Mouse (Mus musculus) monocyte, adult 59 days (primary cell): ENCODE data around the gene Inppl1. TPM values are rescaled to one million over a fixed set of nuclear protein-coding genes. Genes with fewer than 3 reads are reported as not detected.

Experiments used
- total RNA-seq, 2 experiments: library from RNA; stranded (reverse); gene quantifications; one replicate each; pipeline ENCODE4 v1.2.4; 2023

The Inppl1 gene
- total RNA-seq, result 10 to 100 TPM; 58.4 to 64.3 TPM

GRCm38 (mm10) chr7:101837606-101838471 is at the start of gene Inppl1:
Gene Inppl1, minus strand, starts transcription at chr7:101838229.

GRCm38 (mm10) chr7:101870629-101871028 is 32.6 kb upstream of the Inppl1 start, which contains the start of gene Folr1:
Gene Folr1, minus strand, starts transcription at chr7:101870788.

GRCm38 (mm10) chr7:101863415-101863814 is 25.4 kb upstream of the Inppl1 start, which contains the start of gene Anapc15:
Gene Anapc15, plus strand, starts transcription at chr7:101863715.

GRCm38 (mm10) chr7:101857094-101857493 is 19.1 kb upstream of the Inppl1 start, which contains the start of gene Folr2:
Gene Folr2, minus strand, starts transcription at chr7:101857194.

GRCm38 (mm10) chr7:101817861-101818401 is 20.1 kb downstream of the Inppl1 start, which contains the start of gene Phox2a:
Gene Phox2a, plus strand, starts transcription at chr7:101818313.

Other genes starting within 250 kb of the Inppl1 start
- 10 to 100 TPM; 14.4 to 15.5 TPM for gene Clpb, start 174.6 kb downstream of the Inppl1 start, total RNA-seq
- not detected for gene Phox2a, start 19.9 kb downstream of the Inppl1 start, total RNA-seq
- gene Folr2, start 19.0 kb upstream of the Inppl1 start, total RNA-seq, result 1 to 10 TPM; 3.9 to 4.3 TPM
- gene Anapc15, start 25.5 kb upstream of the Inppl1 start, total RNA-seq, result 10 to 100 TPM; 29.9 to 30.6 TPM
- not detected for gene Folr1, start 32.6 kb upstream of the Inppl1 start, total RNA-seq
- 100 to 1,000 TPM; 105 to 108 TPM for gene Lamtor1, start 67.7 kb upstream of the Inppl1 start, total RNA-seq
- not detected for gene Tomt, start 68.1 kb upstream of the Inppl1 start, total RNA-seq
- under 1 TPM in 1 of 2 experiments, not detected in 1; 0.88 TPM for gene Lrrc51, start 95.7 kb upstream of the Inppl1 start, total RNA-seq
- gene Numa1, start 95.9 kb upstream of the Inppl1 start, total RNA-seq, result 100 to 1,000 TPM; 137 to 142 TPM
- 10 to 100 TPM; 28.8 to 30.0 TPM for gene Il18bp, start 180.5 kb upstream of the Inppl1 start, total RNA-seq
- gene Rnf121, start 227.2 kb upstream of the Inppl1 start, total RNA-seq, result 10 to 100 TPM; 18.2 to 27.3 TPM
- 1 to 10 TPM; 8.4 to 9.7 TPM for gene Xndc1, start 227.3 kb upstream of the Inppl1 start, total RNA-seq
- gene Xntrpc, start 227.5 kb upstream of the Inppl1 start, total RNA-seq, result 1 to 10 TPM in 1 of 2 experiments, under 1 TPM in 1; 0.52 to 1.5 TPM
- gene Trpc2, start 244.9 kb upstream of the Inppl1 start, total RNA-seq, result under 1 TPM in 1 of 2 experiments, not detected in 1; 0.94 TPM